Mouse (Mus musculus): Measurements from ENCODE around the gene Lamp2. TPM values are rescaled to one million over a fixed set of nuclear protein-coding genes. Genes with fewer than 3 reads are reported as not detected.

Gene Lamp2
- polyA plus RNA-seq, 1 experiment from 2014 or later, result 250 TPM

DNA sequence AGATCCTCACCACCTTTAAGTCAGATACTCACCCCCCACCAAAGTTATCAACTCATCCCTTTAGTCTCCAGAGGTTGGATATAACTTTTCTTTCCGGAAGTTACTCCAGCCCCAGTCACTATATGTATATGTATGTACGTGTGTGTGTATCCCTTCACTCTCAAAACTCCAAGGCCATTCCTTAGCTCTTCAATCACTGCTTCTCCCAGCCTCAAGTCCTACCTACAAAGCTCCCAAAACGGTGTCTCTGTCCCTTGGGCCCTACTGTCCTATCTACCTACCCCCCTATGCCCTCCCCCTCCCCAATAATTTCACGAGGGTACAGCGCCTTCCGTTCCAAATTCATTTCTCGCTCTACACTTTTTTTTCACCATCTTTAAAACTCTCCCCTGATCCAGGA is 780 bp downstream of the Lamp2 start:
- no peak for ATAC-seq
- Histone ChIP-seq H3K4me3 (ENCODE audit: low read depth, low read length) (peak overlapping the region; percentile 51), H3K9ac (replicated peaks; ENCODE audit: low read depth) (peak overlapping the region; percentile 76), H3K27me3 (replicated peaks; ENCODE audit: insufficient read depth, low read length) (no peaks in the 10 kb centered on the region), H3K4me1 (ENCODE audit: insufficient read depth, low read depth, low read length) (no peaks in the 10 kb centered on the region), H3K36me3 (ENCODE audit: insufficient read depth, low read length) (no peaks in the 10 kb centered on the region), H3K27ac (ENCODE audit: low read length) (peak overlapping the region; percentile 90), H3K9me3 (ENCODE audit: low read length) (no peaks in the 10 kb centered on the region), H3K4me2 (replicated peaks; ENCODE audit: low read depth, low read length) (peak overlapping the region; percentile 52)
- TF ChIP-seq CTCF (IDR thresholded peaks at IDR 0.05), result no peak
- no peak for TF ChIP-seq EP300 (IDR thresholded peaks at IDR 0.05)
- no peak for DNase-seq (ENCODE audit: low spot score)
- WGBS, result 13% methylated on average over 7 of the region's 7 CpGs

GRCm38 (mm10) chrX:38454900-38455299 is 1.4 kb downstream of the Lamp2 start:
- Histone ChIP-seq H3K4me2 (replicated peaks; ENCODE audit: low read depth, low read length) (peak overlapping the region; percentile 52), H3K27ac (ENCODE audit: low read length) (no peak overlapping the region; the same call in 1 of the 2 replicates), H3K9me3 (ENCODE audit: low read length) (no peaks in the 10 kb centered on the region), H3K9ac (replicated peaks; ENCODE audit: low read depth) (0 out of 2 replicates have a peak overlapping the region, but pooled peaks have one; percentile 8), H3K36me3 (ENCODE audit: insufficient read depth, low read length) (no peaks in the 10 kb centered on the region), H3K4me1 (ENCODE audit: insufficient read depth, low read depth, low read length) (no peaks in the 10 kb centered on the region), H3K27me3 (replicated peaks; ENCODE audit: insufficient read depth, low read length) (no peaks in the 10 kb centered on the region), H3K4me3 (ENCODE audit: low read depth, low read length) (peak overlapping the region; percentile 51; the same call in 1 of the 2 replicates)
- ATAC-seq (no peak), DNase-seq (ENCODE audit: low spot score) (no peak)
- WGBS, result 17% methylated on average over 2 of the region's 2 CpGs
- TF ChIP-seq EP300 (IDR thresholded peaks at IDR 0.05) (no peak), CTCF (IDR thresholded peaks at IDR 0.05) (no peak)

DNA sequence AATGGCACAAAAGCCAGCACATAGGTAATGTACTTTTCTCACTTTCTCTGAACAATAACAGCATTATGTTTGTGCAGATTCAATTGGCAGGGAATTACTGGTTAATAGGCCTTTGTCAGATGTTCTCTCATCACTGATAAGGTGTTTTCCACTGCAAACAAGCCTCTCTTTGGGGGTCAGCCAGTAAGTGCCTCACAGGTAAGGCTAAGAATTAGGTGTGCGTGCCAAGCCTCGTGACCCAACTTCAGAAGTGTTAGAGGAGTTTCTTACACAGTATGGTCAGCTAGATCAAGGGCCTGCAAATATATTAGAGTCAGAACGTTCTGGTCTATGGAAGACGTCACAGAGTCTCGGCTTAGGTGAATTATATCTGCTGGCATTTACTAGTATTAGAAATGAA is 2.3 kb downstream of the Lamp2 start:
- no peak overlapping the region for H3K4me2 ChIP-seq (replicated peaks; ENCODE audit: low read depth, low read length)
- H3K9me3 ChIP-seq (ENCODE audit: low read length), result no peaks in the 10 kb centered on the region
- no peaks in the 10 kb centered on the region for H3K4me1 ChIP-seq (ENCODE audit: insufficient read depth, low read depth, low read length)
- 68% methylated on average over 5 of the region's 5 CpGs for WGBS
- no peak; the same call in 1 of the 2 replicates for TF ChIP-seq EP300 (IDR thresholded peaks at IDR 0.05)
- TF ChIP-seq CTCF (IDR thresholded peaks at IDR 0.05), result no peak
- DNase-seq (ENCODE audit: low spot score), result no peak
- ATAC-seq, result no peak
- H3K9ac ChIP-seq (replicated peaks; ENCODE audit: low read depth), result no peak overlapping the region
- no peak overlapping the region for H3K4me3 ChIP-seq (ENCODE audit: low read depth, low read length)
- H3K27ac ChIP-seq (ENCODE audit: low read length), result no peak overlapping the region
- H3K36me3 ChIP-seq (ENCODE audit: insufficient read depth, low read length), result no peaks in the 10 kb centered on the region
- no peaks in the 10 kb centered on the region for H3K27me3 ChIP-seq (replicated peaks; ENCODE audit: insufficient read depth, low read length)

- Histone ChIP-seq H3K9me3 (ENCODE audit: low read length) (no peaks in the 10 kb centered on the region), H3K4me1 (ENCODE audit: insufficient read depth, low read depth, low read length) (no peaks in the 10 kb centered on the region), H3K9ac (replicated peaks; ENCODE audit: low read depth) (no peak overlapping the region), H3K4me2 (replicated peaks; ENCODE audit: low read depth, low read length) (no peak overlapping the region), H3K27me3 (replicated peaks; ENCODE audit: insufficient read depth, low read length) (no peaks in the 10 kb centered on the region), H3K27ac (ENCODE audit: low read length) (no peak overlapping the region), H3K4me3 (ENCODE audit: low read depth, low read length) (no peak overlapping the region), H3K36me3 (ENCODE audit: insufficient read depth, low read length) (no peaks in the 10 kb centered on the region)
- ATAC-seq (peak; percentile 39; the same call in 1 of the 2 replicates), DNase-seq (ENCODE audit: low spot score) (peak; percentile 33)
- 75% methylated on average over 6 of the region's 6 CpGs for WGBS
- TF ChIP-seq CTCF (IDR thresholded peaks at IDR 0.05) (no peak), EP300 (IDR thresholded peaks at IDR 0.05) (peak; percentile 20; the same call in 1 of the 2 replicates)
Measured at GRCm38 (mm10) chrX:38450476-38450875, 5.8 kb downstream of the Lamp2 start.

- H3K4me2 ChIP-seq (replicated peaks; ENCODE audit: low read depth, low read length), result no peak overlapping the region
- no peaks in the 10 kb centered on the region for H3K4me1 ChIP-seq (ENCODE audit: insufficient read depth, low read depth, low read length)
- no peak overlapping the region for H3K4me3 ChIP-seq (ENCODE audit: low read depth, low read length)
- H3K9me3 ChIP-seq (ENCODE audit: low read length), result no peaks in the 10 kb centered on the region
- H3K9ac ChIP-seq (replicated peaks; ENCODE audit: low read depth), result no peak overlapping the region
- ATAC-seq (peak; percentile 73), DNase-seq (ENCODE audit: low spot score) (peak; percentile 48)
- H3K27me3 ChIP-seq (replicated peaks; ENCODE audit: insufficient read depth, low read length), result no peaks in the 10 kb centered on the region
- H3K36me3 ChIP-seq (ENCODE audit: insufficient read depth, low read length), result no peaks in the 10 kb centered on the region
- TF ChIP-seq CTCF (IDR thresholded peaks at IDR 0.05), result no peak
- TF ChIP-seq EP300 (IDR thresholded peaks at IDR 0.05), result 0 out of 2 replicates have a peak, but pooled peaks have one; percentile 21
- H3K27ac ChIP-seq (ENCODE audit: low read length), result no peak overlapping the region
- 44% methylated on average over 1 of the region's 1 CpGs for WGBS
Measured at GRCm38 (mm10) chrX:38445705-38446104, 10.5 kb downstream of the Lamp2 start.

DNA sequence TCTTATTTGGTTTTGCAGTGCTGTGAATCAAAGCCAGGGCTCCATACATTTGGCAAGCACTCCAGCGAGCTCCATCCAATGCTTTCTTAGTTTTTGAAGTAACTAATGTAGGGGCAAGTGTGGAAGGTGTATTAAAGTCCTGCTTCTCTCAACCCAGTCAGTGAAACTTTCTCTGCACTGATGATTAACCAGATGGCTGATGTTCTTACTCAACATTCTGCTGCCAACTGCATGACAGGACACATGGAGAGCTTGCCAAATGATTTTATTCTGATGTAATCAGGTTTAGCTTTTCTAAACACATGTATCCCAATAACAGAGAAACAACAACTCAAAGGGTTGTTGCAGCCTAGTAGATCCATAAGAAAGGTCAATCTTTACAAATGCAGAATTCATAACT is 13.8 kb downstream of the Lamp2 start:
- Histone ChIP-seq H3K27me3 (replicated peaks; ENCODE audit: insufficient read depth, low read length) (no peaks in the 10 kb centered on the region), H3K4me1 (ENCODE audit: insufficient read depth, low read depth, low read length) (no peaks in the 10 kb centered on the region), H3K4me3 (ENCODE audit: low read depth, low read length) (no peak overlapping the region), H3K36me3 (ENCODE audit: insufficient read depth, low read length) (no peaks in the 10 kb centered on the region), H3K9me3 (ENCODE audit: low read length) (no peaks in the 10 kb centered on the region), H3K9ac (replicated peaks; ENCODE audit: low read depth) (no peak overlapping the region), H3K4me2 (replicated peaks; ENCODE audit: low read depth, low read length) (no peak overlapping the region), H3K27ac (ENCODE audit: low read length) (no peak overlapping the region)
- no peak for TF ChIP-seq CTCF (IDR thresholded peaks at IDR 0.05)
- TF ChIP-seq EP300 (IDR thresholded peaks at IDR 0.05), result no peak
- WGBS, result 72% methylated on average over 1 of the region's 1 CpGs
- no peak for ATAC-seq
- DNase-seq (ENCODE audit: low spot score), result peak; percentile 46

DNA sequence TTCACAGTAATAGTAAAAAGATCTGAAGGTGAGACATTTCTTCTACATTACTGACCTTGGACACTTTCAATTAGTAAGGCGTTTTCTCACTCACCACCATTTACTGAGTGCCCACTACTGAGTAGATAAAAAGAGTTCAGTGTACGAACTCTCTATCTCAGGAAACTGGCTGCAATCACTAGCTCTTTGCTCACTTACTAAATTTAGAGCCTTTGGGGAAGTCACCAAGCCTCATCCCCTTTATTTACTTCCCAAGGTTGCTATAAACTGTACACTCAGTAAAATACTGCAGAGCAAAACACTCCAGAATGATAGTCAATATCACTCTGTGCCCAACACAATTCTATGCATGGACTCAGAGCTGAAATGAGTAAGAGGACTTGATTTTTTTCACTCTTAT is 16.6 kb downstream of the Lamp2 start:
- Histone ChIP-seq H3K36me3 (ENCODE audit: insufficient read depth, low read length) (no peaks in the 10 kb centered on the region), H3K9me3 (ENCODE audit: low read length) (no peaks in the 10 kb centered on the region), H3K9ac (replicated peaks; ENCODE audit: low read depth) (no peak overlapping the region), H3K27me3 (replicated peaks; ENCODE audit: insufficient read depth, low read length) (no peaks in the 10 kb centered on the region), H3K4me3 (ENCODE audit: low read depth, low read length) (no peak overlapping the region), H3K4me2 (replicated peaks; ENCODE audit: low read depth, low read length) (no peak overlapping the region), H3K4me1 (ENCODE audit: insufficient read depth, low read depth, low read length) (no peaks in the 10 kb centered on the region), H3K27ac (ENCODE audit: low read length) (no peak overlapping the region)
- no peak for DNase-seq (ENCODE audit: low spot score)
- TF ChIP-seq EP300 (IDR thresholded peaks at IDR 0.05), result no peak
- TF ChIP-seq CTCF (IDR thresholded peaks at IDR 0.05), result no peak
- no peak for ATAC-seq
- 51% methylated on average over 2 of the region's 2 CpGs for WGBS
